Mouse (Mus musculus) subcutaneous adipose tissue, adult 2 months (tissue): ENCODE measurements around the gene Ufd1. TPM values are rescaled to one million over a fixed set of nuclear protein-coding genes. Genes with fewer than 3 reads are reported as not detected.

Source experiments
- polyA plus RNA-seq: library from polyadenylated mRNA; depleted of rRNA; stranded (reverse); fragments of >200 nt; gene quantifications from 2 replicates; pipeline ENCODE4 v1.2.3, GENCODE M21; 2012; ENCODE audit warnings: low replicate concordance; rRNA removed

Gene Ufd1
- polyA plus RNA-seq = 54.3 and 54.4 TPM in 2 replicates

DNA sequence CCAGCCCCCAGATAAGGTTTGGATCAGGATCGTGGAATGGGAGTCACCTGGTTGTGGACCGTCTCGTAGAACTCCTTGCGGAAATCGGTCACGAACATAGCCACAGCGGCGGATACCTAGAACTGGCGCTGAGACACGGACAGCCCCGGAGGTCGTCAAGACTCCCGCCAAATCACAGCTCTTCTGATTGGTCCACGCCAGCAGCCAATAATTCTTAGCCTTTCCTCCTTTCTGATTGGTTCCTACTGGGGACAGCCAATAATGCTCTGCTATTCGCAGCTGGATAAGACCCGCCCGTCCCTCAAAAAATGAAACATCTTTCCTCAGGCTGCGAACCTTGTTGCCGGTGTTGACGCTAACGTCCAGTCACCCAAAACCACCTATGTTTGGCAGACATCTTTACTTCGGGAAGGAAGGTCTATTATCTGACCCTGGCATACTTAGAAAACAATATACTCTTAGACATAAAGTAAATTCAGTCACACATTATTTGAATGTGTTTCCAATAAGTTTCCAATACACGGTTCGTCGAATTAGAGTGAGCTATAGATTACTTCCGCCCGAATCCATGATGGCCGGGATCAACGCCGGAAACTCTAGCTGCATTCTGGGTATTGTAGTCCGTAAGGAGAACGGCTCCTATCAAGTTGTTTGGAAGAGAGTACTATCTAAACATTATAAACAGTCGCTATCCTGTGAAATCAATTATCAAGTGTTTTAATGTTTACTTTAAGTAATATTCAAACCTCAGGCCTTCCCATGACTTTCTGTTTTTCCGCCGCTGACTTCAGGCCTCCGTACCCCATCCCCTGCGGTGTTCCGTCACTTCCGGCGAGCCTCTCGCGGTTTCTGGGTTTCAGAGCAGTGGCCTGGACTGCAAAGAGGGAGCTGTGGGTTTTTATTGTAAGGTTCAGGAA, at the start of gene Ufd1, which contains the start of gene Cdc45:
TSS of gene Ufd1 (plus strand) at position 312 of the 917 bp plus-strand sequence.
TSS of gene Cdc45 (minus strand) at position 520 of the 917 bp plus-strand sequence.

DNA sequence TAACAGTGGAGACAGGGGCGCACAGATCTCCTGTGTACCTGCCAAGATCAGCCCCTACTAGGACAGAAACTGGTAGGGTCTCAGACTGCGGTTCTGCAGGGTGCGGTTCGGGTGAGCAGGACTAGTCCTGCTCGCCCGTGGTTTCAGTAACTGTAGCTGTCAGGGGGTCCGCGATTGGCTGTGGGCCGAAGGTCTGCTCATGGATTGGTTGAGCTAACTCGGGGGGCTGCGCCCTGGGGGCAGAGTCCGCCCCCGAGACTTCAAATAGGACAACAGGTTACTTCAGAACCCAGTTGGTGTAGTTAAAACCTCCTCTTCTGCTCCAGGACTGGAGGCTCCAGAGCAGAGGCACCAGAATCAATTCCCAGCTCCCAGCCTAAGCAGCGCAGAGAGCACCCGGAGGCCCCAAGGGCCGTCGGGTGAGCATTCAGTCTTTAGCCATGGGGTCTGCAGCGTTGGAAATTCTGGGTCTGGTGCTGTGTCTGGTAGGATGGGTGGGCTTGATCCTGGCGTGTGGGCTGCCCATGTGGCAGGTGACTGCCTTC, 35.0 kb upstream of the Ufd1 start, which contains the start of gene Cldn5:
TSS of gene Cldn5 (plus strand) at position 292 of the 545 bp plus-strand sequence.

DNA sequence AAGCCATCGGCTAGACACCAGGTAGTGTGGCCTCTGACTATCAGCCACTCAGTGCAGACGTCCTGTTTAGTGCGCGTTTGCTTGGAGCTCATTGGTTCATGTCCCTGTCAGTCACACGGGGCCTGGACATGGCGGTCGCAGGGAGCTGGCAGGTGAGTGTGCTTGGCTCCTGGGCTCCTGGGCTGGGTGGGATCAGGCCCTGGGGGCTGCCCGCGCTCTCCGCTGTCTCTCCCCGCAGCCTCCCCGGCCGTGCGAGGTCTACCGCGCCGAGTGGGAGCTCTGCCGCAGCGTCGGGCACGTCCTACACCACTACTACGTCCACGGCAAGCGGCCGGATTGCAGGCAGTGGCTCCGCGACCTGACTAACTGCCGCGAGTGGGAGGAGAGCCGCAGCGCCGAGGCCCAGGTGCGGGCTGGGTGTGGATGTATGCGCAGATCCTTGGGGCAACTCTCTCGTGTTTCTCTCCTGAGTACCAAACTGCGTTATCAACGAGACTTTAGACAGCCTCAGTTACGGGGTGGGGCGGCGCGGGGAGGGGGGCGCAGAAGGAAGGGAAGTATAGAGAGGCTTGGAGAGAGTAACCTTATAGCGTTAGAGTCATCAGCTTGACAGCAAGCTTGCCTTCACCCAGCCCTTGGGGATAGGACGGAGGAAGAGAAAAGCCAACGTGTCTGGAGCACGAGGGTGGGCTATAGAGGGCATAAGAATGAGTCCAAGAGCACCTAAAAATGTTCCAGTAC, 25.1 kb downstream of the Ufd1 start, which contains the start of the genes 2510002D24Rik and Gm28539:
TSS of gene 2510002D24Rik (plus strand) at position 111 of the 741 bp plus-strand sequence.
TSS of gene Gm28539 (plus strand) at position 117 of the 741 bp plus-strand sequence.

DNA sequence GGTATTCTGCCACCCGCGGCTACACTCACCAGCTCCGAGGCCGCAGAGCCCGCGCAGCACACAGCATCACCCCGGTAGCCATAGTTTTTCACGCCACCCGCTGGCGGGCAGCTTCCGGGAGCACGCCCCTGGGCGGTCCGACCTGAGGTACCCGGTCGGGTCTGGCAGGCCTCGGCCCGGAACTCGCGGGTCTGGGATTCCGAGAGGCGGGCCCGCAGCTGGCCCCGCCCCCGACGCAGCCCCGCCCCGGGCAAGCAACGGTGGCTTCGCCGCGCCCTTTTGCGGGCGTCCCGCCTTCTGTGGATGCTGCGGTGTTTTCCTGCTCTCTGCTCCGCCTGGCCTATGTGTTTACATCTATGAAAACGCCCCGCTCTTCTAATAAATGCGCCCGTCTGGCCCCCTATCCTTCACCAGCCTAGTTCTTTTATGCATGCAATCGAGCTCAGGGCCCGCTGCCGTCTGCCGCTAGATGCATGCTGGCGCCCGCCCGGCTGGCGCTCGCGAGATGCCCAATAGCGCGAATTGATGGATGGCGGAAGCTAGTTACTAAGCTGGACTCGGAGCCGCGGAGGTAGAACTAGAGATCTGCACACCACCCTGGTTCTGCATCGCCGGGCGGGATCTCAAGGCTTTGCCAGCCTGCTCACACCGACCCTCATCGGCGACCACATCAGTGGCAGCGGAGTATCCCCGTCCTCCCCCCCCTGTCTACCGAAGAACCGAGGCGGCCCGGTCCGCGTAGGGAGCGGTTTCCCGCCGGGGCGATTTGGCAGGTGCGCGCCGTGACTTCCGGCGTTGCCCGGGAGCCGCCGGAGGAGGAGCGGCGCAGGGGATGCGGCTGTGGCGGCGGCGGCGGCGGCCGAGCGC, 65.1 kb downstream of the Ufd1 start, which contains the start of the genes Mrpl40 and Hira:
TSS of gene Mrpl40 (minus strand) at position 421 of the 867 bp plus-strand sequence.
TSS of gene Hira (plus strand) at position 596 of the 867 bp plus-strand sequence.

Other genes starting within 250 kb of the Ufd1 start
- 0.42 and 4.2 TPM in 2 replicates for gene Tbx1, start 221.1 kb upstream of the Ufd1 start, polyA plus RNA-seq
- gene Gp1bb, start 189.4 kb upstream of the Ufd1 start, polyA plus RNA-seq = 0.78 and 1.3 TPM in 2 replicates
- gene Gm49601, start 185.4 kb upstream of the Ufd1 start, polyA plus RNA-seq = 5.4 and 14.4 TPM in 2 replicates
- gene Sept5, start 181.8 kb upstream of the Ufd1 start, polyA plus RNA-seq = 19.6 and 27.6 TPM in 2 replicates
- 86.2 and 284 TPM in 2 replicates for gene Cldn5, start 34.9 kb upstream of the Ufd1 start, polyA plus RNA-seq
- 9.6 and 12.8 TPM in 2 replicates for gene Cdc45, start 208 bp downstream of the Ufd1 start, polyA plus RNA-seq
- 48.1 and 50.2 TPM in 2 replicates for gene 2510002D24Rik, start 24.8 kb downstream of the Ufd1 start, polyA plus RNA-seq
- 0.21 and 1.7 TPM in 2 replicates for gene Gm28539, start 24.8 kb downstream of the Ufd1 start, polyA plus RNA-seq
- gene Mrpl40, start 65.1 kb downstream of the Ufd1 start, polyA plus RNA-seq = 15.2 and 21.6 TPM in 2 replicates
- 37.5 and 71.3 TPM in 2 replicates for gene Hira, start 65.3 kb downstream of the Ufd1 start, polyA plus RNA-seq